ENCODE assay signal across 8 mouse cellular contexts in the genomic region with DNA sequence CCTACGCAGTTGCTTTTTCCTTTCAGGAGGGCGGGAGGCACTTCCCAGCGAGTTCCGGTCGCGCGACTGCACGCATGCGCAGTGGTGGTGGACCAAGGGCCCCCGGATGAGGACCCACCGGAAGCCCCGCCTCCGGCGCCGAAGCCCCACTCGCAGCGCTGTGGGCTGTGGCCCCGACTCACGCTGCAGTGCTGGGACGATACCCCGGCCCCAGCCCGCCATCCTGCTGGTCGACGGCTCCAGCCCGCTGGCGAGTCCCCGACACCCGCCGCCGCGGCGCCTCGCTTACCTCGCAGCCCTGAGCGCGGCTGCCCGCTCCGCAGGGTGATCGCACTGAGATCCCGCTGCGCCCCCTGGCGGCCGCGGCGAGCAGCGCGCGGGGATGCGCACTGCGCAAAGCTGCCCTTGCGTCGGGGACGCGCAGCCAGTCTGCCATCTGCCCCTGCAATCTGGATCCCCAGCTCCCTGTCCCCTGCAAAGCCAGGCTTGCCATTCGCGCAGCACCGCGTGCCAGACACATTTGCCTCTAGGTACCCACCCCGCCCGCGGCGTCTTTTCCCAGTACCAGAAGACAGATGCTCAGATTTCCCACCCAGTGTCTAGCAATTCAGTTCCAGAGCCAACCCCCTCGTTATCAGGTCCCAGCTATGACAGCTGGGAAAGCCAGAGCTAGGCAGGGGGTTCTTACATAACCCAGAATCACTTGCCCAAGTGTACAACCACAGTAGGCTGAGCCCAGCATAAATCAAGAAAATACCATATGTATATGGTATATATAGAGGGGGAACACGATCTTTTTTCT. TPM values are rescaled to one million over a fixed set of nuclear protein-coding genes. Genes with fewer than 3 reads are reported as not detected.
A peak's percentile ranks its signal among the peaks of the same experiment; 100 is the strongest.
DNase-seq lines count a peak whose midpoint lies in the region; ATAC-seq lines count a peak whose summit lies in the region.

A gene (minus strand): TSS at position 343 of the 802 bp plus-strand sequence.

- peak within 1 kb of the TSS; percentile 66 for H3K4me3 ChIP-seq in embryonic facial prominence, embryonic 14.5 days (ENCODE audit: low read depth, low read length)
- peak within 1 kb of the TSS; percentile 62 for H3K4me3 ChIP-seq in kidney, embryonic 14.5 days (ENCODE audit: low read length)
- H3K4me3 ChIP-seq in limb, embryonic 15.5 days: peak within 1 kb of the TSS; percentile 71

- WGBS in embryonic facial prominence, embryonic 14.5 days: 1% methylated on average over 63 of the region's 64 CpGs
- WGBS in kidney, embryonic 14.5 days: 1% methylated on average over 64 of the region's 64 CpGs
- under 1% methylated on average over 64 of the region's 64 CpGs for WGBS in limb, embryonic 15.5 days

- no peaks in the 10 kb centered on the region for H3K9me3 ChIP-seq in embryonic facial prominence, embryonic 14.5 days (ENCODE audit: control insufficient read depth, low read length)
- H3K9me3 ChIP-seq in kidney, embryonic 14.5 days (ENCODE audit: control insufficient read depth, low read length): no peaks in the 10 kb centered on the region
- no peaks in the 10 kb centered on the region for H3K9me3 ChIP-seq in limb, embryonic 15.5 days

- H3K4me2 ChIP-seq in embryonic facial prominence, embryonic 14.5 days (ENCODE audit: low read depth, low read length): peak within 1 kb of the TSS; percentile 90
- peak within 1 kb of the TSS; percentile 84 for H3K4me2 ChIP-seq in kidney, embryonic 14.5 days (replicated peaks; ENCODE audit: low read depth, low read length)
- H3K4me2 ChIP-seq in limb, embryonic 15.5 days: peak within 1 kb of the TSS; percentile 74

- peaks cover 15% of the 10 kb centered on the region for H3K4me1 ChIP-seq in embryonic facial prominence, embryonic 14.5 days (ENCODE audit: control insufficient read depth, insufficient read depth, low read length)
- H3K4me1 ChIP-seq in kidney, embryonic 14.5 days (ENCODE audit: control insufficient read depth, insufficient read depth, low read length): peaks cover 5% of the 10 kb centered on the region; the same call in 1 of the 2 replicates
- peaks cover 5% of the 10 kb centered on the region for H3K4me1 ChIP-seq in limb, embryonic 15.5 days

- peak; percentile 93 for ATAC-seq in embryonic facial prominence, embryonic 14.5 days (ENCODE audit: low read depth)
- peak; percentile 94 for ATAC-seq in kidney, embryonic 14.5 days (ENCODE audit: low FRiP score, low TSS enrichment)
- ATAC-seq in limb, embryonic 15.5 days (ENCODE audit: insufficient number of reproducible peaks, low FRiP score, low TSS enrichment, low read depth): peak; percentile 92

- no peaks in the 10 kb centered on the region for H3K27me3 ChIP-seq in embryonic facial prominence, embryonic 14.5 days (replicated peaks; ENCODE audit: control insufficient read depth, insufficient read depth, low read length)
- no peaks in the 10 kb centered on the region for H3K27me3 ChIP-seq in kidney, embryonic 14.5 days (ENCODE audit: control insufficient read depth, insufficient read depth, low read length)
- no peaks in the 10 kb centered on the region for H3K27me3 ChIP-seq in limb, embryonic 15.5 days

- DNase-seq in 3134 (ENCODE audit: extremely low read depth, insufficient read length, low spot score): peak; percentile 93
- DNase-seq in adrenal gland, postnatal 4 days (ENCODE audit: low spot score in 2 of 2): peak; percentile 96 to 98
- DNase-seq in embryonic facial prominence, embryonic 14.5 days (ENCODE audit: low spot score): peak; percentile 98
- peak; percentile 97 for DNase-seq in heart, adult 8-10 months (ENCODE audit: low spot score)
- DNase-seq in monocyte, adult 2 months (ENCODE audit: low read depth in 1 of 2, low spot score in 2 of 2): peak; percentile 87 to 97
- peak; percentile 96 to 97 for DNase-seq in spleen, postnatal 36 days (ENCODE audit: low spot score in 2 of 2)

- H3K9ac ChIP-seq in embryonic facial prominence, embryonic 14.5 days (ENCODE audit: low read depth, low read length): peak within 1 kb of the TSS; percentile 90
- H3K9ac ChIP-seq in kidney, embryonic 14.5 days (ENCODE audit: low read depth, low read length): peak within 1 kb of the TSS; percentile 91
- peak within 1 kb of the TSS; percentile 84 for H3K9ac ChIP-seq in limb, embryonic 15.5 days

- no peaks in the 10 kb centered on the region for H3K36me3 ChIP-seq in embryonic facial prominence, embryonic 14.5 days (ENCODE audit: control insufficient read depth, insufficient read depth, low read length)
- H3K36me3 ChIP-seq in kidney, embryonic 14.5 days (ENCODE audit: control insufficient read depth, insufficient read depth, low read length): no peaks in the 10 kb centered on the region
- no peaks in the 10 kb centered on the region for H3K36me3 ChIP-seq in limb, embryonic 15.5 days

- peak within 1 kb of the TSS; percentile 98 for H3K27ac ChIP-seq in embryonic facial prominence, embryonic 14.5 days (replicated peaks; ENCODE audit: low read depth, low read length)
- H3K27ac ChIP-seq in kidney, embryonic 14.5 days (ENCODE audit: low read depth, low read length): peak within 1 kb of the TSS; percentile 98
- peak within 1 kb of the TSS; percentile 100 for H3K27ac ChIP-seq in limb, embryonic 15.5 days

RNA-seq across cellular contexts. Expression of the gene that starts here (rescaled TPM):
- 10 to 100 TPM; 20.6 to 23.1 TPM for total RNA-seq in adrenal gland, postnatal 4 days (2021)
- 6.8 and 8.2 TPM in 2 replicates for polyA plus RNA-seq in embryonic facial prominence, embryonic 14.5 days (2014; fragmentation: Nextera tagmentation; extraction: Ambion mirVana)
- 10 to 100 TPM in 2 of 4 experiments, 1 to 10 TPM in 2; 6.1 to 10.7 (median 8.9) TPM for total RNA-seq in heart, adult 8-10 months (2022)
- 9.0 and 12.5 TPM in 2 replicates for polyA plus RNA-seq in kidney, embryonic 14.5 days (2014; fragmentation: Nextera tagmentation; extraction: Ambion mirVana)
- polyA plus RNA-seq in limb, embryonic 15.5 days (2015; fragmentation: Nextera tagmentation; extraction: Ambion mirVana): 7.8 and 8.5 TPM in 2 replicates

Comparison
In these comparisons a context has a peak if more than half of its experiments do, and no peak if none do; other contexts are left out.
1. Peak in every context shown above with its lines: DNase-seq, ATAC-seq, H3K4me3 ChIP-seq and H3K27ac ChIP-seq.